Mouse (Mus musculus): ENCODE data around the gene Rsad1. TPM values are rescaled to one million over a fixed set of nuclear protein-coding genes. Genes with fewer than 3 reads are reported as not detected.

Gene Rsad1
- polyA plus RNA-seq, 1 experiment from 2014 or later, result 12.3 TPM

DNA sequence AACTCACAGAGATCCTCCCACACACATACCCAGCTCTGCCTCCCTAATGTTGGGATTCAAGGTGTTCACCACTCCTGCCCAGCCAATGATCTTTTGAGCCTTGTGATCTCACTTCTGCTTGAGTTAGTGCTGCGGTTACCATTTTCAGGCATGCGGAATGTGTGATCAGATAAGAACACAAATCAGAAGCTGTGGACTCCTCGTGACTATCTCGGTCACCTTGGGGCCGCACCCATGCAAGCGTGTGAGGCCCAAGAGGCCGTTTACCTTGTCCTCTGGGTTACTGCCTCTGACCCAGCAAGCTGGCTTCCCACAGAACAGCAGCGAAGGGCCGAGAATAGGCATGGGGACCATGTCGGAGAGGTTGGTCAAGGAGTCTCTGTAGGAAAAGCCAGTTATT is 40.1 kb downstream of the Rsad1 start:
- Histone ChIP-seq H3K9ac (replicated peaks; ENCODE audit: low read depth, low read length) (no peak overlapping the region), H3K36me3 (ENCODE audit: control insufficient read depth, insufficient read depth, low read length) (no peaks in the 10 kb centered on the region), H3K4me3 (ENCODE audit: low read depth, low read length) (no peak overlapping the region), H3K4me1 (ENCODE audit: control insufficient read depth, insufficient read depth, low read length) (no peaks in the 10 kb centered on the region), H3K27me3 (ENCODE audit: control insufficient read depth, insufficient read depth, low read length) (no peaks in the 10 kb centered on the region), H3K9me3 (ENCODE audit: control insufficient read depth, low read length) (no peaks in the 10 kb centered on the region), H3K4me2 (ENCODE audit: low read depth, low read length) (no peak overlapping the region), H3K27ac (ENCODE audit: low read depth, low read length) (no peak overlapping the region)
- 95% methylated on average over 10 of the region's 10 CpGs for WGBS
- ATAC-seq (ENCODE audit: low read depth), result no peak

DNA sequence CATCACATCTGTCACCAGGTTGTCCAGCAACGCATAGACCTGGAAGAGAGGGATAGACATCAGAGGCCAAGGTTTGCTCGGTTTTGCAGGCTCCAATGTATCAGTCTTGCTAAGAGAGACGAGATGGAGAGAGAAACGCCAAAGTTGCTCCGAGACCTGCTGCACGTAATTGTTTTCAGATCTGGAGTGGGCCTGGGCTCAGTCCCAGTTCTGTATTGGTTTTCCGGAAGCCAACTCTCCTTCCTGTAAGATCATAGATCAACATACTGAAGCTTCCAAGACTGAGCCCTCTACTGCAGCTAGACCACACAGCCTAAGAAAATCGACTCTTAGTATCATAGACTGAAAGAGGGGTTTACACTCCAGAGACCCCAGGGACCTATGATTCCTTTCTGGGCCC is 47.6 kb downstream of the Rsad1 start:
- WGBS, result 91% methylated on average over 8 of the region's 8 CpGs

DNA sequence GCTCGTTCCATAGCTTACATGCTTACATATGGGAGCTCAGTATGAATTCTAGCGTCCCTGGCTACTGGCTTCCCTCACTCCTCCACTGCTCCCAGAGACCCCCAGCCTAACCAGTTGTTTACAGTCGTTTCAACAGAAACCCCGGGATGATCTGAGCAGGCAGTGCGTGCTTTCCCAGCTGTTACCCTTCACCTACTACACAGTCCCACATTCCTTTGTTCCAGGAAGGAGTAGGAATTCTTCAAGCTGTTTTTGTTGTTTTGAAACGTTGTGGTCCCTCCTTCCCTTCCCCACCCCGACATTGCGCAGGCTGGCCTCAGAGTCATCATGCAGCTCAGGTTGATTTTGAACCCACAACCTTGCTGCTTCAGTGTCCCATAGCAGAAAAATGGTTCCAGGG is 48.7 kb downstream of the Rsad1 start:
- H3K36me3 ChIP-seq (ENCODE audit: control insufficient read depth, insufficient read depth, low read length), result no peaks in the 10 kb centered on the region
- no peaks in the 10 kb centered on the region for H3K27me3 ChIP-seq (ENCODE audit: control insufficient read depth, insufficient read depth, low read length)
- H3K4me1 ChIP-seq (ENCODE audit: control insufficient read depth, insufficient read depth, low read length), result peaks cover 17% of the 10 kb centered on the region
- H3K9ac ChIP-seq (replicated peaks; ENCODE audit: low read depth, low read length), result no peak overlapping the region
- WGBS, result 27% methylated on average over 8 of the region's 8 CpGs
- H3K27ac ChIP-seq (ENCODE audit: low read depth, low read length), result no peak overlapping the region
- ATAC-seq (ENCODE audit: low read depth), result no peak
- H3K4me3 ChIP-seq (ENCODE audit: low read depth, low read length), result no peak overlapping the region
- H3K9me3 ChIP-seq (ENCODE audit: control insufficient read depth, low read length), result no peaks in the 10 kb centered on the region
- H3K4me2 ChIP-seq (ENCODE audit: low read depth, low read length), result no peak overlapping the region

More for the DNA sequence above, 47.6 kb downstream of the Rsad1 start:
- Histone ChIP-seq H3K9me3 (ENCODE audit: control insufficient read depth, low read length) (no peaks in the 10 kb centered on the region), H3K36me3 (ENCODE audit: control insufficient read depth, insufficient read depth, low read length) (no peaks in the 10 kb centered on the region), H3K4me1 (ENCODE audit: control insufficient read depth, insufficient read depth, low read length) (peaks cover 17% of the 10 kb centered on the region), H3K4me3 (ENCODE audit: low read depth, low read length) (no peak overlapping the region), H3K27ac (ENCODE audit: low read depth, low read length) (no peak overlapping the region), H3K27me3 (ENCODE audit: control insufficient read depth, insufficient read depth, low read length) (no peaks in the 10 kb centered on the region), H3K4me2 (ENCODE audit: low read depth, low read length) (no peak overlapping the region), H3K9ac (replicated peaks; ENCODE audit: low read depth, low read length) (no peak overlapping the region)
- ATAC-seq (ENCODE audit: low read depth), result no peak

DNA sequence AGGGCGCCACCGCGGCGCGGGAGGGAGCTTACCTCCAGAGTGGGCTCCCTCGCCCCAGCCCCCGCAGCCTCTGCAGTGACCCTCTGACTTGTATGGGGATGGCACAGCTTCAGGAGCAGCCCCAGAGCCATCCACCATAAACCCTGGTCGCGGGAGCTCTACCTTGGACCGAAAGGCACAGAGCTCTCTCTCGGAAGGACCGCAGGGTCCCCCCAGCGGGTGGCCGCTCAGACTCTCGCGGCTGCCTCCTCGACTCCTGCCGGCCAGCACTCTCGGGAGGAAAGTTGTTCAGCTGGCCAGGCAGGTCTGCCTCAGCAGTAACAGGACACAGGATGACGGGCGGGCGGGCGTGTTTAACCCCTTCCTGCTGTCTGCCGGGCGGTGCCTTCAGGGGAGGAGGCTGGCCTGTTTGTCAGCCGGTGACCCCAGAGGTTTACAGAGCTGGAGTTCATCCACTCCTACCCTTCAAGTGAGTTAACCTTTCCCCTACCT is 49.3 kb downstream of the Rsad1 start, which contains the start of gene Epn3:
Gene Epn3, minus strand, starts transcription at position 314 of the 492 bp plus-strand sequence.
- Histone ChIP-seq H3K4me1 (ENCODE audit: control insufficient read depth, insufficient read depth, low read length) (peaks cover 17% of the 10 kb centered on the region), H3K27ac (ENCODE audit: low read depth, low read length) (no peak within 1 kb of the TSS), H3K36me3 (ENCODE audit: control insufficient read depth, insufficient read depth, low read length) (no peaks in the 10 kb centered on the region), H3K27me3 (ENCODE audit: control insufficient read depth, insufficient read depth, low read length) (no peaks in the 10 kb centered on the region), H3K9ac (replicated peaks; ENCODE audit: low read depth, low read length) (peak within 1 kb of the TSS; percentile 25), H3K4me2 (ENCODE audit: low read depth, low read length) (peak within 1 kb of the TSS; percentile 47), H3K4me3 (ENCODE audit: low read depth, low read length) (peak within 1 kb of the TSS; percentile 17), H3K9me3 (ENCODE audit: control insufficient read depth, low read length) (no peaks in the 10 kb centered on the region)
- 1% methylated on average over 26 of the region's 26 CpGs for WGBS
- ATAC-seq (ENCODE audit: low read depth), result peak; percentile 34; the same call in 1 of the 2 replicates

DNA sequence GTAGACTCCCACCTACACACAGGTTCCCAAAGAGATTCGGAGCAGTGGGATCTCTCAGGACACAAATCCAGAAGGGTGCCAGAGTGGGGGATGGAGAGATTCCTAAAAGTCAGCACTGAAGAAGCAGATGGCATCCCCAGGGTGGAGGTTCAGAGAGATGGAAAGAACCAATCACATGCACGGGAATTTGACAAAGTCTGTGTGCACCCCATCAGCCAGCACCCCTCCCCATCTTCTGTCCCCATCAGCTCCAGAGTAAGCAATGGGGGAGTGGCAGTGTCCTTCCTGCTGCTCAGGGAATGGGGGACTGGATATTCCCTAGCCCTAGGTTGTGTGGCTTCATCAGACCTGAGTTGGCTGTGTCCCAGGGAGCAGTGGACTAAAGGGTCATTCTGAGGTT is 50.0 kb downstream of the Rsad1 start:
- H3K27me3 ChIP-seq (ENCODE audit: control insufficient read depth, insufficient read depth, low read length), result no peaks in the 10 kb centered on the region
- peak overlapping the region; percentile 47; the same call in 1 of the 2 replicates for H3K4me2 ChIP-seq (ENCODE audit: low read depth, low read length)
- no peak overlapping the region for H3K9ac ChIP-seq (replicated peaks; ENCODE audit: low read depth, low read length)
- ATAC-seq (ENCODE audit: low read depth), result no peak; the same call in 1 of the 2 replicates
- no peaks in the 10 kb centered on the region for H3K36me3 ChIP-seq (ENCODE audit: control insufficient read depth, insufficient read depth, low read length)
- H3K4me1 ChIP-seq (ENCODE audit: control insufficient read depth, insufficient read depth, low read length), result peaks cover 17% of the 10 kb centered on the region
- H3K27ac ChIP-seq (ENCODE audit: low read depth, low read length), result no peak overlapping the region
- no peak overlapping the region for H3K4me3 ChIP-seq (ENCODE audit: low read depth, low read length)
- H3K9me3 ChIP-seq (ENCODE audit: control insufficient read depth, low read length), result no peaks in the 10 kb centered on the region
- WGBS, result 5% methylated on average over 2 of the region's 2 CpGs

DNA sequence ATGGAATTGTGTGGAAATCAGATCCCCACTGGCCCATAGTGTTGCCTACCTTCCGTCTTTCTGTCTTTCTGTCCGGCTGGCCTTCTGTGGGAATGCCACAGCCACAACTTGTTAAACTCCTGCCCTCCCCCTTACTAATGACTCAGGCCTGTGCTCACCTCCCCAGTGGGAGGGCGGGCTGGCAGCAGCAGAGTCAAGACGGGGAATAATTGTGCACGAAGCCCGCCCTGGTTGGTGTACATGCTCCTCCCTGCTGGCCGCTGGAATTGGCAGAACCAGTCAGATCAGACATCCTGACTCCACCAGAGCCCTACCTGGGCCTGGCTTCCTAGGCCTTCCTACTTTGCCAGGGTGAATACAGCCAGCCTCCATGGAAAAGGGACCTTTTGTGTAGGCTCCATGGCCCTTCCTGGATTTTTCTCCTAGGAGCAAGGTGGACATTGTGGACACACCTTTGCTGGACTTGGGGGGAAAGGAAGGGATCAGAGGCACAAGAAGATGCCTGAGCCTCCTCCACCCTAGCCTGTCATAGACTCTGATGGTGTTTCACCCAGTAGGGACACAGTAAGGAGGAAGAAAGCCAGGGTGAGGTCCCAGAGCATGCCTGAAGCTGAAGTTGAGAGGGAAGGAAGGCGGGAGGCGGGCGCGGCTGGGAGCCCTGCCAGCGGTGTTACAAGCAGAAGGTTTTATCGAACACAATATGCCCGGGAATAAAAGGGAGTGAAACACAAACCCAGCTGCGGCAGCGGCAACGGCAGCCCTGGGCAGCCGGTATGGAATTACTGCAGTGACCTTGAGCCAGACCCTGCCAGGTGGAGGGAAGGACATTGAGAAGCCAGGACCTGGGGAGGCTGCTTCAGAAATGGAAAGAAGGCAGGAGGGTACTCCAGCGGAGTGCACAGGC is 50.7 kb downstream of the Rsad1 start:
- 20% methylated on average over 19 of the region's 19 CpGs for WGBS
- Histone ChIP-seq H3K27ac (ENCODE audit: low read depth, low read length) (no peak overlapping the region), H3K36me3 (ENCODE audit: control insufficient read depth, insufficient read depth, low read length) (no peaks in the 10 kb centered on the region), H3K4me1 (ENCODE audit: control insufficient read depth, insufficient read depth, low read length) (peaks cover 17% of the 10 kb centered on the region), H3K4me3 (ENCODE audit: low read depth, low read length) (no peak overlapping the region), H3K4me2 (ENCODE audit: low read depth, low read length) (peak overlapping the region; percentile 12; the same call in 1 of the 2 replicates), H3K9me3 (ENCODE audit: control insufficient read depth, low read length) (no peaks in the 10 kb centered on the region), H3K27me3 (ENCODE audit: control insufficient read depth, insufficient read depth, low read length) (no peaks in the 10 kb centered on the region), H3K9ac (replicated peaks; ENCODE audit: low read depth, low read length) (no peak overlapping the region)
- no peak for ATAC-seq (ENCODE audit: low read depth)

DNA sequence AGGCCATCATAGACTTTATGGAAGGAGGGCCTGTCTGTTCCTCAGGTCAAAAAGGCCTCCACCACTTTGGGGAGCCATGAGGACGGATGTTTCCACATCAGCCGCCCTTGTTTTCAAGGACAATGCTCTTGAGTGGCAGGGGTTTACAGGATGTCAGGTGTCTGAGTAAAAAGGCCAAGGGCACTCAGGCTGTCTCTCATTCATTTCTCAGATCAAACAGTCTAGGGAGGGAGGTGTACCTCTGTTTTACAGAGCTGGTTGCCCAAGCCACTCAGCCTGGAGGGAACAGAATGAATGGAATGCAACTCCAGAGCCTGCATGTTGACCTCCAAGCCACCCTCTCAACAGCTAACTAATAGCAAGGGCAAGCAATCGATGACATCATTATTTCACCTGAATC is 53.6 kb downstream of the Rsad1 start:
- no peaks in the 10 kb centered on the region for H3K36me3 ChIP-seq (ENCODE audit: control insufficient read depth, insufficient read depth, low read length)
- WGBS, result 84% methylated on average over 3 of the region's 3 CpGs
- 0 out of 2 replicates have a peak, but pooled peaks cover 2% of the 10 kb centered on the region for H3K27me3 ChIP-seq (ENCODE audit: control insufficient read depth, insufficient read depth, low read length)
- no peak for ATAC-seq (ENCODE audit: low read depth)
- H3K27ac ChIP-seq (ENCODE audit: low read depth, low read length), result no peak overlapping the region
- peaks cover 17% of the 10 kb centered on the region for H3K4me1 ChIP-seq (ENCODE audit: control insufficient read depth, insufficient read depth, low read length)
- no peak overlapping the region for H3K4me3 ChIP-seq (ENCODE audit: low read depth, low read length)
- no peak overlapping the region for H3K9ac ChIP-seq (replicated peaks; ENCODE audit: low read depth, low read length)
- no peaks in the 10 kb centered on the region for H3K9me3 ChIP-seq (ENCODE audit: control insufficient read depth, low read length)
- no peak overlapping the region for H3K4me2 ChIP-seq (ENCODE audit: low read depth, low read length)

DNA sequence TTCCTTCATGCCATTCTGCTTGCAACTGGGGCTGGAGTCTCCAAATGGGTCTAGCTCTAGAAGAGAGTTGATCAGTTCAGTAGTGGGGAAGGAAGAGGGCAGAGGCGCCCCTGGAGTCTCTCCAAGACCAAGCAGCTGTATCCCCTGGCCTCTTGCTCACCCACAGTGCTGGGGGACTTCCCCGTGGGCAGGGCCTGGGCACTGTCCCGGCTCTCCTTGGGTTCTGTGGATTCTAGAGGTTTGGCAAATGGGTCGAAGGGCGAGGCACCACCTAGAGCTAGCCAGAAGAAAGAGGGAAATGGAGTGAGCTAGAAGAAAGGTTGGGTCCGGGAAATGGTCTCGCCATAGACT is 57.3 kb downstream of the Rsad1 start:
- no peak for ATAC-seq (ENCODE audit: low read depth)
- no peaks in the 10 kb centered on the region for H3K36me3 ChIP-seq (ENCODE audit: control insufficient read depth, insufficient read depth, low read length)
- H3K9ac ChIP-seq (replicated peaks; ENCODE audit: low read depth, low read length), result no peak overlapping the region
- no peak overlapping the region for H3K4me3 ChIP-seq (ENCODE audit: low read depth, low read length)
- peak overlapping the region; percentile 78; the same call in 1 of the 2 replicates for H3K4me2 ChIP-seq (ENCODE audit: low read depth, low read length)
- 0 out of 2 replicates have a peak, but pooled peaks cover 2% of the 10 kb centered on the region for H3K27me3 ChIP-seq (ENCODE audit: control insufficient read depth, insufficient read depth, low read length)
- H3K27ac ChIP-seq (ENCODE audit: low read depth, low read length), result no peak overlapping the region
- no peaks in the 10 kb centered on the region for H3K9me3 ChIP-seq (ENCODE audit: control insufficient read depth, low read length)
- WGBS, result 61% methylated on average over 5 of the region's 7 CpGs
- H3K4me1 ChIP-seq (ENCODE audit: control insufficient read depth, insufficient read depth, low read length), result no peaks in the 10 kb centered on the region
